Mouse (Mus musculus) ES-E14 (cell line): Measurements from ENCODE around the gene Stpg2. TPM values are rescaled to one million over a fixed set of nuclear protein-coding genes. Genes with fewer than 3 reads are reported as not detected.

Experiments
- DNase-seq: peaks from one replicate; pipeline ENCODE4 v3.0.0-alpha.2; 2013; ENCODE audit warnings: low read depth, low spot score
- H3K27ac ChIP-seq: 2 replicates; pipeline ENCODE4 v1.5.1; 2012; ENCODE audit warnings: low read depth, mild to moderate bottlenecking, low read length, moderate library complexity, mixed read lengths; ENCODE audit not compliant: poor library complexity, insufficient read depth, severe bottlenecking
- H3K36me3 ChIP-seq: 2 replicates; pipeline ENCODE4 v1.6.1; 2012; ENCODE audit warnings: mild to moderate bottlenecking, low read length, moderate library complexity, mixed read lengths; ENCODE audit not compliant: control insufficient read depth, poor library complexity, insufficient read depth, severe bottlenecking
- H3K4me1 ChIP-seq, 2 experiments: fragments of 150-350 bp in 1 of 2; sonication (generic) in 1 of 2; 2 replicates each; pipeline ENCODE4 v1.6.1; 2012; ENCODE audit warnings: low read length in 2 of 2, mild to moderate bottlenecking in 1 of 2, mixed read lengths in 1 of 2; ENCODE audit not compliant: control insufficient read depth in 2 of 2, insufficient read depth in 2 of 2, poor library complexity in 1 of 2
- H3K4me3 ChIP-seq, 2 experiments: fragments of 150-350 bp in 1 of 2; sonication (generic) in 1 of 2; 2 replicates each; pipeline ENCODE4 v1.5.1; 2012; ENCODE audit warnings: low read length in 2 of 2, low read depth in 1 of 2, mild to moderate bottlenecking in 1 of 2, mixed read lengths in 1 of 2; ENCODE audit not compliant: insufficient read depth in 1 of 2, poor library complexity in 1 of 2, severe bottlenecking in 1 of 2
- H3K9ac ChIP-seq: 2 replicates; pipeline ENCODE4 v1.6.1; 2012; ENCODE audit warnings: low read depth, mild to moderate bottlenecking, low read length, mixed read lengths; ENCODE audit not compliant: poor library complexity, insufficient read depth, severe bottlenecking
- H3K9me3 ChIP-seq: fragments of 150-350 bp; sonication (generic); 2 replicates; pipeline ENCODE4 v1.6.1; 2012; ENCODE audit warnings: low read depth, mild to moderate bottlenecking, low read length; ENCODE audit not compliant: control insufficient read depth, insufficient read depth
- CHD2 ChIP-seq: IDR thresholded peaks from 2 replicates; pipeline ENCODE4 v1.6.1; 2014; ENCODE audit warnings: mild to moderate bottlenecking, low read depth, low read length, inconsistent platforms
- HCFC1 ChIP-seq: IDR thresholded peaks from 2 replicates; pipeline ENCODE4 v1.6.1; 2012; ENCODE audit warnings: low read length, inconsistent platforms, borderline replicate concordance; ENCODE audit not compliant: insufficient read depth
- MAFK ChIP-seq: IDR thresholded peaks from 2 replicates; pipeline ENCODE4 v1.6.1; 2014; ENCODE audit warnings: mild to moderate bottlenecking, low read depth, low read length, inconsistent platforms; ENCODE audit not compliant: insufficient read depth
- ZC3H11A ChIP-seq: IDR thresholded peaks from 2 replicates; pipeline ENCODE4 v1.6.1; 2012; ENCODE audit warnings: low read depth, mild to moderate bottlenecking, inconsistent platforms, low read length, borderline replicate concordance
- ZNF384 ChIP-seq: IDR thresholded peaks from 2 replicates; pipeline ENCODE4 v1.6.1; 2012; ENCODE audit warnings: low read depth, low read length, inconsistent platforms
- in situ Hi-C, 2 experiments: fragments of 600-800 bp; cut with MboI; formaldehyde crosslinking; loops; one replicate each; pipeline ENCODE4 v1.15.1; 2025; ENCODE audit warnings: low sequenced_read_pairs in 2 of 2, inconsistent platforms in 1 of 2; ENCODE audit not compliant: unreplicated experiment in 2 of 2
- total RNA-seq: library from RNA; depleted of rRNA; stranded (reverse); fragments of 300-350 nt; gene quantifications from 2 replicates; pipeline ENCODE4 v1.2.3, GENCODE M21; 2012

Stpg2 gene
- total RNA-seq, 1 experiment, result not detected

- TF ChIP-seq ZNF384, result peak; percentile 39; the same call in 1 of the 2 replicates
- no peak for TF ChIP-seq CHD2
- no peak for TF ChIP-seq ZC3H11A
- in situ Hi-C loops, result no loop called here
- H3K4me1 ChIP-seq, result peaks cover 2 to 4% of the 10 kb centered on the region in 2 experiments; a peak in 1 of 4 replicates
- DNase-seq, result no peak
- H3K36me3 ChIP-seq, result no peaks in the 10 kb centered on the region
- H3K9me3 ChIP-seq, result no peaks in the 10 kb centered on the region
- no peak overlapping the region for H3K9ac ChIP-seq
- no peak overlapping the region for H3K27ac ChIP-seq
- H3K4me3 ChIP-seq, result no peak overlapping the region
Observed at GRCm38 (mm10) chr3:139614641-139615040, 409.1 kb downstream of the Stpg2 start.

GRCm38 (mm10) chr3:139615791-139616190 lies 410.3 kb downstream of the Stpg2 start:
- Histone ChIP-seq H3K4me3 (no peak overlapping the region), H3K36me3 (no peaks in the 10 kb centered on the region), H3K9ac (no peak overlapping the region), H3K9me3 (no peaks in the 10 kb centered on the region), H3K4me1 (peaks cover 2 to 4% of the 10 kb centered on the region in 2 experiments; a peak in 1 of 4 replicates), H3K27ac (no peak overlapping the region)
- no peak for TF ChIP-seq ZNF384
- TF ChIP-seq CHD2, result no peak
- no peak for TF ChIP-seq HCFC1
- no peak for TF ChIP-seq ZC3H11A
- TF ChIP-seq MAFK, result no peak
- DNase-seq, result no peak
- in situ Hi-C loops, result no loop called here

GRCm38 (mm10) chr3:139637887-139638286 lies 432.4 kb downstream of the Stpg2 start:
- DNase-seq, result no peak
- Histone ChIP-seq H3K4me1 (no peaks in the 10 kb centered on the region), H3K9me3 (no peaks in the 10 kb centered on the region), H3K27ac (no peak overlapping the region), H3K4me3 (no peak overlapping the region), H3K9ac (no peak overlapping the region), H3K36me3 (no peaks in the 10 kb centered on the region)
- in situ Hi-C loops, result no loop called here
- TF ChIP-seq CHD2, result no peak
- no peak for TF ChIP-seq HCFC1
- no peak for TF ChIP-seq ZNF384
- no peak for TF ChIP-seq ZC3H11A
- no peak for TF ChIP-seq MAFK

GRCm38 (mm10) chr3:139651505-139651904 lies 446.0 kb downstream of the Stpg2 start:
- no peak for DNase-seq
- no peak overlapping the region for H3K4me3 ChIP-seq
- TF ChIP-seq MAFK (no peak), CHD2 (no peak), ZC3H11A (no peak), ZNF384 (no peak), HCFC1 (no peak)
- no peak overlapping the region for H3K9ac ChIP-seq
- in situ Hi-C loops, result no loop called here
- H3K9me3 ChIP-seq, result no peaks in the 10 kb centered on the region
- no peaks in the 10 kb centered on the region for H3K4me1 ChIP-seq
- no peak overlapping the region for H3K27ac ChIP-seq
- H3K36me3 ChIP-seq, result no peaks in the 10 kb centered on the region

GRCm38 (mm10) chr3:139659416-139659815 lies 453.9 kb downstream of the Stpg2 start:
- DNase-seq, result no peak
- H3K27ac ChIP-seq, result no peak overlapping the region
- TF ChIP-seq HCFC1 (no peak), ZNF384 (no peak), MAFK (no peak), CHD2 (no peak), ZC3H11A (no peak)
- no peak overlapping the region for H3K9ac ChIP-seq
- no peaks in the 10 kb centered on the region for H3K4me1 ChIP-seq
- in situ Hi-C loops, result no loop called here
- H3K4me3 ChIP-seq, result no peak overlapping the region
- no peaks in the 10 kb centered on the region for H3K36me3 ChIP-seq
- H3K9me3 ChIP-seq, result no peaks in the 10 kb centered on the region
